Mouse (Mus musculus): ENCODE data around the gene Rin3. TPM values are rescaled to one million over a fixed set of nuclear protein-coding genes. Genes with fewer than 3 reads are reported as not detected.
A peak's percentile ranks its signal among the peaks of the same experiment; 100 is the strongest.

The Rin3 gene
- total RNA-seq, 2 experiments from 2014 or later = 3.8 to 5.9 TPM

GRCm38 (mm10) chr12:102283483-102284266 lies 827 bp downstream of the Rin3 start:
- DNase-seq (ENCODE audit: extremely low spot score in 1 of 2, low spot score in 2 of 2) = no peak
- peak overlapping the region; percentile 56 for H3K4me3 ChIP-seq
- peak overlapping the region; percentile 75 for H3K27ac ChIP-seq
- TF ChIP-seq CTCF (IDR thresholded peaks at IDR 0.05) = no peak
- intact Hi-C loops (cut with DNase I) = no loop called here

GRCm38 (mm10) chr12:102284267-102284610 lies 1.4 kb downstream of the Rin3 start:
- TF ChIP-seq CTCF (IDR thresholded peaks at IDR 0.05) = no peak
- peak overlapping the region; percentile 56; the same call in 1 of the 2 replicates for H3K4me3 ChIP-seq
- no peak for DNase-seq (ENCODE audit: extremely low spot score in 1 of 2, low spot score in 2 of 2)
- H3K27ac ChIP-seq = no peak overlapping the region
- intact Hi-C loops (cut with DNase I) = no loop called here

- no peak for DNase-seq (ENCODE audit: extremely low spot score in 1 of 2, low spot score in 2 of 2)
- Histone ChIP-seq H3K27ac (no peak overlapping the region), H3K4me3 (no peak overlapping the region)
- intact Hi-C loops (cut with DNase I) = no loop called here
- no peak for TF ChIP-seq CTCF (IDR thresholded peaks at IDR 0.05)
Measured at GRCm38 (mm10) chr12:102284618-102285159, 1.8 kb downstream of the Rin3 start.

- no peak for DNase-seq (ENCODE audit: extremely low spot score in 1 of 2, low spot score in 2 of 2)
- Histone ChIP-seq H3K4me3 (no peak overlapping the region), H3K27ac (no peak overlapping the region)
- TF ChIP-seq CTCF (IDR thresholded peaks at IDR 0.05) = no peak
- intact Hi-C loops (cut with DNase I) = no loop called here
Measured at GRCm38 (mm10) chr12:102285318-102285717, 2.5 kb downstream of the Rin3 start.

- Histone ChIP-seq H3K27ac (no peak overlapping the region), H3K4me3 (no peak overlapping the region)
- no peak for DNase-seq (ENCODE audit: extremely low spot score in 1 of 2, low spot score in 2 of 2)
- TF ChIP-seq CTCF (IDR thresholded peaks at IDR 0.05) = no peak
- intact Hi-C loops (cut with DNase I) = no loop called here
Measured at GRCm38 (mm10) chr12:102285779-102286178, 2.9 kb downstream of the Rin3 start.

- H3K4me3 ChIP-seq = no peak overlapping the region
- no peak for TF ChIP-seq CTCF (IDR thresholded peaks at IDR 0.05)
- intact Hi-C loops (cut with DNase I) = no loop called here
- H3K27ac ChIP-seq = no peak overlapping the region
- DNase-seq (ENCODE audit: extremely low spot score in 1 of 2, low spot score in 2 of 2) = peak; percentile 24 to 37
Measured at GRCm38 (mm10) chr12:102286681-102287414, 4.0 kb downstream of the Rin3 start.

- intact Hi-C loops (cut with DNase I) = no loop called here
- TF ChIP-seq CTCF (IDR thresholded peaks at IDR 0.05) = no peak
Measured at GRCm38 (mm10) chr12:102287904-102288602, 5.2 kb downstream of the Rin3 start.

GRCm38 (mm10) chr12:102288846-102289245 lies 6.0 kb downstream of the Rin3 start:
- Histone ChIP-seq H3K27ac (no peak overlapping the region), H3K4me3 (no peak overlapping the region)
- intact Hi-C loops (cut with DNase I) = no loop called here
- no peak for DNase-seq (ENCODE audit: extremely low spot score in 1 of 2, low spot score in 2 of 2)
- no peak for TF ChIP-seq CTCF (IDR thresholded peaks at IDR 0.05)

More at GRCm38 (mm10) chr12:102287904-102288602, 5.2 kb downstream of the Rin3 start:
- no peak for DNase-seq (ENCODE audit: extremely low spot score in 1 of 2, low spot score in 2 of 2)
- Histone ChIP-seq H3K27ac (no peak overlapping the region), H3K4me3 (no peak overlapping the region)

- no peak overlapping the region for H3K27ac ChIP-seq
- no peak for TF ChIP-seq CTCF (IDR thresholded peaks at IDR 0.05)
- no peak overlapping the region for H3K4me3 ChIP-seq
- no peak for DNase-seq (ENCODE audit: extremely low spot score in 1 of 2, low spot score in 2 of 2)
- intact Hi-C loops (cut with DNase I) = no loop called here
Measured at GRCm38 (mm10) chr12:102289568-102289967, 6.7 kb downstream of the Rin3 start.

- DNase-seq (ENCODE audit: extremely low spot score in 1 of 2, low spot score in 2 of 2) = no peak
- H3K4me3 ChIP-seq = no peak overlapping the region
- intact Hi-C loops (cut with DNase I) = no loop called here
- no peak overlapping the region for H3K27ac ChIP-seq
- TF ChIP-seq CTCF (IDR thresholded peaks at IDR 0.05) = no peak
Measured at GRCm38 (mm10) chr12:102290662-102291061, 7.8 kb downstream of the Rin3 start.

- no peak for TF ChIP-seq CTCF (IDR thresholded peaks at IDR 0.05)
- intact Hi-C loops (cut with DNase I) = no loop called here
- DNase-seq (ENCODE audit: extremely low spot score in 1 of 2, low spot score in 2 of 2) = no peak
Measured at GRCm38 (mm10) chr12:102291686-102292085, 8.8 kb downstream of the Rin3 start.

More at GRCm38 (mm10) chr12:102291686-102292085, 8.8 kb downstream of the Rin3 start:
- H3K27ac ChIP-seq = no peak overlapping the region
- no peak overlapping the region for H3K4me3 ChIP-seq

Measured in left cerebral cortex, adult 2 months (tissue).